Mouse (Mus musculus) liver, embryonic 11.5 days (tissue): Measurements from ENCODE around the gene Ccpg1. TPM values are rescaled to one million over a fixed set of nuclear protein-coding genes. Genes with fewer than 3 reads are reported as not detected.

Experiments
- ATAC-seq: fragments of 200-750 bp; cut with Nextera tagmentation; replicated peaks from 2 replicates; pipeline ENCODE4 v1.8.0; 2017; ENCODE audit warnings: moderate number of reproducible peaks, mild to moderate bottlenecking, moderate TSS enrichment, moderate library complexity; ENCODE audit not compliant: low FRiP score
- DNase-seq: peaks from one replicate; pipeline ENCODE4 v3.0.0-alpha.2; 2017; ENCODE audit warnings: low spot score
- H3K27ac ChIP-seq: fragments of 300-500 bp; sonication (generic); 2 replicates; pipeline ENCODE4 v1.5.1; 2014; ENCODE audit warnings: mild to moderate bottlenecking, low read depth, low read length, control low read depth
- H3K27me3 ChIP-seq: fragments of 300-500 bp; sonication (generic); replicated peaks from 2 replicates; pipeline ENCODE4 v1.6.1; 2014; ENCODE audit warnings: low read length, mixed read lengths; ENCODE audit not compliant: control insufficient read depth, insufficient read depth
- H3K36me3 ChIP-seq: fragments of 300-500 bp; sonication (generic); 2 replicates; pipeline ENCODE4 v1.6.1; 2014; ENCODE audit warnings: mild to moderate bottlenecking, low read length, moderate library complexity, mixed read lengths; ENCODE audit not compliant: control insufficient read depth, insufficient read depth
- H3K4me1 ChIP-seq: fragments of 300-500 bp; sonication (generic); replicated peaks from 2 replicates; pipeline ENCODE4 v1.6.1; 2014; ENCODE audit warnings: low read length, mixed read lengths; ENCODE audit not compliant: control insufficient read depth, insufficient read depth
- H3K4me2 ChIP-seq: fragments of 300-500 bp; sonication (generic); 2 replicates; pipeline ENCODE4 v1.6.1; 2014; ENCODE audit warnings: mild to moderate bottlenecking, control low read depth, moderate library complexity
- H3K4me3 ChIP-seq: fragments of 300-500 bp; sonication (generic); 2 replicates; pipeline ENCODE4 v1.5.1; 2014; ENCODE audit warnings: low read depth, low read length, control low read depth
- H3K9ac ChIP-seq: fragments of 300-500 bp; sonication (generic); 2 replicates; pipeline ENCODE4 v1.6.1; 2014; ENCODE audit warnings: low read depth, low read length, control low read depth
- H3K9me3 ChIP-seq: fragments of 300-500 bp; sonication (generic); 2 replicates; pipeline ENCODE4 v1.6.1; 2016; ENCODE audit warnings: low read length, inconsistent platforms, mixed read lengths; ENCODE audit not compliant: control insufficient read depth
- WGBS: fragments of 180-500 bp; shearing (Covaris S2); extraction: QIAGEN DNeasy Blood & Tissue Kit; methylation state at CpG from one replicate; pipeline ENCODE4 v1.1.7; 2014; 5-methylcytosine and 5-hydroxymethylcytosine counted together
- polyA plus RNA-seq: library from polyadenylated mRNA; unstranded; fragments of >200 nt; fragmentation: Nextera tagmentation; extraction: Ambion mirVana; gene quantifications from 2 replicates; pipeline ENCODE4 v1.2.1, GENCODE M21; 2014

Ccpg1 gene
- polyA plus RNA-seq, 1 experiment from 2014 or later: 14.8 TPM

DNA sequence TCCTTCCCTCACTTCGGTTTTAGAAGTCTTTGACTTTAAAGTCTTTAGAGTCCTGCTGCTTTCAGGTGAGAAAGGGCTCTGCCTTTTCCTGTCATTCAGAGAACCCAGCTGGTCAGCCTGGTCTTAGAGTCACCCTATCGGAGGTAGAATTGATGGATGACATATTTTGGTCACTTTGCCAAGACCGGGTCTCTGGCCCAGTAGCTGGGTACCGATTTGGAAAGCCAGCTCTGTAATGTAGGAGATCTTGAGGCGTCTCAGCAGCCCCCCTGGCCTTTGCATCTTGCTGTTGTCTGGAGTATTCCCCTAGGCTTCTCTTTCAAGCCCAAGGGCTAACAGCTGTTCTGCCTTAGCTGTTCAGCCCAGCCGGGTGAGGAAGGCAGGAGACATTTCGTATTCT, 60.0 kb downstream of the Ccpg1 start:
- peak overlapping the region; percentile 61 for H3K4me3 ChIP-seq
- WGBS: 10% methylated on average over 7 of the region's 7 CpGs
- peaks cover 9% of the 10 kb centered on the region for H3K4me1 ChIP-seq
- peak overlapping the region; percentile 27; the same call in 1 of the 2 replicates for H3K9ac ChIP-seq
- H3K27ac ChIP-seq: no peak overlapping the region
- peak overlapping the region; percentile 99 for H3K4me2 ChIP-seq
- DNase-seq (no peak), ATAC-seq (no peak)
- no peaks in the 10 kb centered on the region for H3K36me3 ChIP-seq
- no peaks in the 10 kb centered on the region for H3K27me3 ChIP-seq
- no peaks in the 10 kb centered on the region for H3K9me3 ChIP-seq

DNA sequence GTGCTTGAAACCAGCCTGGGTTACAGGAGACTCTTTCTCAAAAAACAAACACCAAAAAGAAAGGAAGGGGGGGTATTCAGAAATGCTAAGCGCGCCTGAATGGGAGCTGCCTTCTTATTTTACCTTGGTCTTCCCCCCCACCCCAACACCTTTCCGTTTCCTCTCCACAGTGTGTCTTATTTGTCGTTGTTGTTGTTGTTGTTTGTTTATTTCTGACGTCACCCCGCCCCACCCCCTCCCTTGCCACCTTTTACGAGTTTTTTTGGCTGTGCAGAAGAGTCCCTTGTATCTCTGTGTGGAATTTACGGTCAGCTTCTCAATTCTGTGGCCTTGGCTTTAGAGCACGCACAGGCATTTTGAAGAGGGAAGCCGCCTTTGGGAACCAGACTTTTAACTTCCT, 60.5 kb downstream of the Ccpg1 start:
- 58% methylated on average over 10 of the region's 10 CpGs for WGBS
- peak overlapping the region; percentile 27; the same call in 1 of the 2 replicates for H3K9ac ChIP-seq

DNA sequence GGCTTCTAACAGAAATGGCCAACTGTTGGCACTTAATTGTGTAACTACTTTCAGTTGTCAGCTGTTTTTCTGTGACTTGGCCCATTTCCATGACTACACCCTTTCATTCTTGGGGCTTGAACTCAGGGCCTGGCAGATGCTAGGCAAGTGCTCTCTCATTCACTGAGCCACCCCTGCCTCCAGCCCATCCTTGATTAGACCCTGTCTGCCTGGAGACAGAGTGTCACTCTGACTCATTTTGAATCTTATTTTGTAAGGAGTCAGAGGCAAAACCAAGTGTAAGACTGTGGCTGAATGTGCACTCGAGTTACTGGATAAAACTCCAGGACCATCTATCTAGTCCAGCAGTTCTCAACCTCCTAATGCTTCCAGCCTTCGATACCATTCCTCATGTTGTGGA, 62.7 kb downstream of the Ccpg1 start:
- H3K4me1 ChIP-seq: peaks cover 7% of the 10 kb centered on the region
- ATAC-seq (no peak), DNase-seq (no peak)
- no peak overlapping the region for H3K4me2 ChIP-seq
- no peaks in the 10 kb centered on the region for H3K9me3 ChIP-seq
- no peaks in the 10 kb centered on the region for H3K36me3 ChIP-seq
- H3K27ac ChIP-seq: no peak overlapping the region
- no peak overlapping the region for H3K9ac ChIP-seq
- no peaks in the 10 kb centered on the region for H3K27me3 ChIP-seq
- no peak overlapping the region for H3K4me3 ChIP-seq
- WGBS: 76% methylated on average over 2 of the region's 2 CpGs

More for the DNA sequence above, 60.5 kb downstream of the Ccpg1 start:
- no peaks in the 10 kb centered on the region for H3K36me3 ChIP-seq
- no peaks in the 10 kb centered on the region for H3K27me3 ChIP-seq
- peaks cover 7% of the 10 kb centered on the region for H3K4me1 ChIP-seq
- H3K4me3 ChIP-seq: peak overlapping the region; percentile 61
- DNase-seq: no peak
- H3K27ac ChIP-seq: no peak overlapping the region
- peak overlapping the region; percentile 99 for H3K4me2 ChIP-seq
- H3K9me3 ChIP-seq: no peaks in the 10 kb centered on the region
- ATAC-seq: no peak

GRCm38 (mm10) chr9:73048927-73049326, 63.7 kb downstream of the Ccpg1 start:
- no peaks in the 10 kb centered on the region for H3K9me3 ChIP-seq
- DNase-seq: no peak

DNA sequence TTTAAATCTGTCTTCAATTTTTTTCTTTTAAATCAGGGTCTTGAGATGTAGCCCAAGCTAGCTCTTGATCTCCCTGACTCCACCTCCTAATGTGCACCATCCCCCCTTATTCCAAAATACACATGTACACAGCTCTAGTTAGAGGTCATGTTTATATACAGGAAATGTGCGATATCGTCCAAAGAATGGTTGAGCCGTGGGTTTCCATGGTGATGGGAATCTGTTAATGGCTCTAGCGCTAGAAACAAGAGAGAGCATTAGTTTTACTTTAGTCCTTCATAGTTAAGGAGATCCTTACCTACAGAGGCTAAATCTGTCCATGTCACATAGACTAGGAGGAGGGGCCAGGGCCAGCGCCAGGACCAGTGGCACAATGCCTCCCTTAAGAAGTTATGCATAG, 64.6 kb downstream of the Ccpg1 start:
- Histone ChIP-seq H3K4me1 (peaks cover 4% of the 10 kb centered on the region), H3K4me2 (no peak overlapping the region), H3K27ac (no peak overlapping the region), H3K9ac (no peak overlapping the region), H3K36me3 (no peaks in the 10 kb centered on the region), H3K27me3 (no peaks in the 10 kb centered on the region), H3K4me3 (no peak overlapping the region), H3K9me3 (no peaks in the 10 kb centered on the region)
- 72% methylated on average over 5 of the region's 5 CpGs for WGBS
- ATAC-seq (no peak; the same call in 1 of the 2 replicates), DNase-seq (no peak)

More at GRCm38 (mm10) chr9:73048927-73049326, 63.7 kb downstream of the Ccpg1 start:
- H3K27ac ChIP-seq: no peak overlapping the region
- H3K27me3 ChIP-seq: no peaks in the 10 kb centered on the region
- no peak overlapping the region for H3K4me3 ChIP-seq
- 15% methylated on average over 4 of the region's 4 CpGs for WGBS
- no peaks in the 10 kb centered on the region for H3K36me3 ChIP-seq
- no peak overlapping the region for H3K4me2 ChIP-seq
- no peak overlapping the region for H3K9ac ChIP-seq
- H3K4me1 ChIP-seq: peaks cover 7% of the 10 kb centered on the region
- ATAC-seq: no peak

GRCm38 (mm10) chr9:73050606-73051005, 65.4 kb downstream of the Ccpg1 start:
- Histone ChIP-seq H3K4me2 (no peak overlapping the region), H3K4me1 (0 out of 2 replicates have a peak, but pooled peaks cover 4% of the 10 kb centered on the region), H3K9ac (no peak overlapping the region), H3K4me3 (no peak overlapping the region), H3K9me3 (no peaks in the 10 kb centered on the region), H3K27me3 (no peaks in the 10 kb centered on the region), H3K27ac (no peak overlapping the region), H3K36me3 (no peaks in the 10 kb centered on the region)
- ATAC-seq (no peak), DNase-seq (no peak)
- WGBS: 63% methylated on average over 8 of the region's 8 CpGs

DNA sequence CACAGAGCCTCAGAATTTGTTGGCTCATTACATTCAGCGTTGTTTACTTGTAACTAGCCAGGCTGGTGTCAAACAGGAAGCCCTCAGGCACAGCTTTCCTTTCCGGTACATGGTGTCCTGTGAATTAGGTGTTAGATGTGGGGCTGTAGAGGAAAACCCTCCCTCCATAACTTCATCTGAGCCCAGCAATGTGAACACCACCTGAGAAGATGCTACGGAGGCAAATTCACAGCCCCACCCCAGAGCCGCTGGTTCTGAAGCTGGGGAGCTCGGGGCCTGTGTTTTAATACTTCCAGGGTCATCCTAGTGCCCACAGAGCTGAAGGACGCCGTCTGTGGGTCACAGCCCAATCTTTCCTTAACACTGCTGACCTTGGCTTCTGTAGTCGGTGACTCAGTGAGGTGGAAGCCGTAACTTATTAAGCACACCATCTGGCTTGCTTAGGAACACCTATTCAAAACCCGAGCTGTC, 70.2 kb downstream of the Ccpg1 start:
- Histone ChIP-seq H3K36me3 (no peaks in the 10 kb centered on the region), H3K4me2 (no peak overlapping the region), H3K4me1 (no peaks in the 10 kb centered on the region), H3K4me3 (no peak overlapping the region), H3K27ac (no peak overlapping the region), H3K9ac (no peak overlapping the region), H3K9me3 (no peaks in the 10 kb centered on the region), H3K27me3 (no peaks in the 10 kb centered on the region)
- 55% methylated on average over 10 of the region's 10 CpGs for WGBS
- DNase-seq (no peak), ATAC-seq (no peak)

GRCm38 (mm10) chr9:73059224-73059623, 74.0 kb downstream of the Ccpg1 start:
- Histone ChIP-seq H3K4me2 (no peak overlapping the region), H3K27ac (no peak overlapping the region), H3K9me3 (no peaks in the 10 kb centered on the region), H3K9ac (no peak overlapping the region), H3K27me3 (no peaks in the 10 kb centered on the region), H3K4me3 (no peak overlapping the region), H3K36me3 (no peaks in the 10 kb centered on the region), H3K4me1 (no peaks in the 10 kb centered on the region)
- DNase-seq (no peak), ATAC-seq (no peak)
- WGBS: 84% methylated on average over 4 of the region's 4 CpGs

- H3K27ac ChIP-seq: no peak overlapping the region
- no peak overlapping the region for H3K4me3 ChIP-seq
- no peaks in the 10 kb centered on the region for H3K9me3 ChIP-seq
- ATAC-seq (no peak), DNase-seq (no peak)
- H3K36me3 ChIP-seq: no peaks in the 10 kb centered on the region
- H3K27me3 ChIP-seq: no peaks in the 10 kb centered on the region
- peak overlapping the region; percentile 34; the same call in 1 of the 2 replicates for H3K4me2 ChIP-seq
- no peak overlapping the region for H3K9ac ChIP-seq
- peaks cover 7% of the 10 kb centered on the region for H3K4me1 ChIP-seq
- 59% methylated on average over 15 of the region's 15 CpGs for WGBS
Measured at GRCm38 (mm10) chr9:73063621-73064290, 78.5 kb downstream of the Ccpg1 start.
